Mouse (Mus musculus) kidney, adult 2 months (tissue): Measurements from ENCODE around the gene Apobec2. TPM values are rescaled to one million over a fixed set of nuclear protein-coding genes. Genes with fewer than 3 reads are reported as not detected.
A peak's percentile ranks its signal among the peaks of the same experiment; 100 is the strongest.

Source experiments
- DNase-seq: peaks from one replicate; pipeline ENCODE4 v3.0.0; 2021
- H3K27ac ChIP-seq: fragments of 200-500 bp; 2 replicates; pipeline ENCODE4 v1.5.1; 2012; ENCODE audit warnings: low read depth, low read length, control low read depth, inconsistent platforms; ENCODE audit not compliant: insufficient read depth
- H3K27me3 ChIP-seq: fragments of 200-500 bp; replicated peaks from 2 replicates; pipeline ENCODE4 v1.6.1; 2012; ENCODE audit warnings: mild to moderate bottlenecking, moderate library complexity, low read length, inconsistent platforms; ENCODE audit not compliant: control insufficient read depth, insufficient read depth
- H3K36me3 ChIP-seq: fragments of 200-500 bp; 2 replicates; pipeline ENCODE4 v1.6.1; 2012; ENCODE audit warnings: mild to moderate bottlenecking, moderate library complexity, low read length, inconsistent platforms; ENCODE audit not compliant: control insufficient read depth, insufficient read depth
- H3K4me1 ChIP-seq: fragments of 200-500 bp; 2 replicates; pipeline ENCODE4 v1.6.1; 2011; ENCODE audit warnings: low read length; ENCODE audit not compliant: control insufficient read depth, insufficient read depth
- H3K4me3 ChIP-seq: fragments of 200-500 bp; 2 replicates; pipeline ENCODE4 v1.5.1; 2011; ENCODE audit warnings: mild to moderate bottlenecking, low read depth, low read length, control low read depth; ENCODE audit not compliant: insufficient read depth
- CTCF ChIP-seq: fragments of 200-500 bp; conservative IDR thresholded peaks from 2 replicates; pipeline ENCODE4 v1.5.1; 2011; ENCODE audit warnings: low read depth, mild to moderate bottlenecking, control low read depth, low read length, moderate library complexity, mixed read lengths; ENCODE audit not compliant: insufficient read depth, insufficient read length
- POLR2A ChIP-seq: fragments of 200-500 bp; IDR thresholded peaks from one replicate; pipeline ENCODE4 v1.6.1; 2011; ENCODE audit warnings: low read depth, low read length, control low read depth
- WGBS: fragments of 180-500 bp; shearing (Covaris S2); methylation state at CpG from one replicate; pipeline ENCODE4 v1.1.7; 2018; 5-methylcytosine and 5-hydroxymethylcytosine counted together
- polyA plus RNA-seq: library from polyadenylated mRNA; depleted of rRNA; stranded (reverse); fragments of >200 nt; gene quantifications from 2 replicates; pipeline ENCODE4 v1.2.3, GENCODE M21; 2012

Apobec2 gene
- polyA plus RNA-seq, 1 experiment, result 6.0 TPM

DNA sequence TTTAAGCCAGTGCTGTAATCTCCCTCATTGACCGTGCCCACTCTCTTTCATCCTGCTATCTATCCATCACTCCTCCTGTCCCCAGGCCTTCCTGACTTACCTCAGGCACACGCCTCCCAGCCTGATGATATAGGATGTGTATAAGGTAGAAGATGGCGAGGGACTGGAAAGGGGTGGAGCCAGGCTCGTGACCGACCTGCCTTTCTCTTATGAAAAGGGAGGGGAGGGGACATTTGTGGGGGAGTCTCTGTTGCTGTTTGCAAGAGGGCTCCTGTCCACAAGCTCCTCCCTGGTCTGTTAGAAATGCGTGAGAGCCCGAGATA, 18.6 kb upstream of the Apobec2 start, which contains the start of gene Tspo2:
Gene Tspo2, minus strand, starts transcription at position 170 of the 323 bp plus-strand sequence.
- Histone ChIP-seq H3K4me3 (no peak within 1 kb of the TSS), H3K27ac (no peak within 1 kb of the TSS), H3K36me3 (no peaks in the 10 kb centered on the region), H3K27me3 (no peaks in the 10 kb centered on the region), H3K4me1 (no peaks in the 10 kb centered on the region)
- no peak for TF ChIP-seq POLR2A
- TF ChIP-seq CTCF, result no peak
- WGBS, result 66% methylated on average over 7 of the region's 7 CpGs
- DNase-seq, result no peak

DNA sequence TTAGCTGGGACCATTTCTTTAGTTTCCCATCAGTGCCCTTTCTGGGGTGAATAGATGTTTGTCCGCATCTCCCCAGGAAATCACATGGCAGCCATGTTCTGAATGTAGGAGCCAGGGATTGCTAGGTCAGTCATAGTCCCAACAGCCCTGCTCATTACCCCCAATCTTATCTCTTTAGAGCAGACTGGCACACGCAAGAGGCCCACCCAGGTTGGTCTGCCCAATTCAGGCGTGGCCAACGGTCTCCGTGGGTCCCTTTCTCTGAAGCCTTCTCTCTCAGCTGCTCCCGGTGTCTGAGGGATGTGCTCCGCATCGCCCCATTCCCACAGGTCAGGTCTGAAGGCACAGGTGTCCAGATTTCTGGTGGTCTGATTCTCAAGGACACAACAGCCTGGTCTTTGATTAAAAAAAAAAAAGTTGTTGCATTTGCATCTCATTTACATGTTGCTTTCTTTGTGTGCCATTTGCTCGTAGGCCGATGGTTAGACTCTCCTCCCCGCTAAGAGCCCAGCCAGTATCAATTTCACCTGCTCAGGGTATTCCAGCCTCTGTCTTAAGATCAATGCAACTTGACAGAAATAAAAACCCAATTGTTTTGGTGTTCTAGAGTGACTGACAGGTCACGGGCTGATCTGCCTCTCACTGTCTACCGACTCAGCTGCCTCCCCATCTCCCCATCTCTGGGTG, 18.1 kb upstream of the Apobec2 start:
- no peak for DNase-seq
- Histone ChIP-seq H3K27me3 (no peaks in the 10 kb centered on the region), H3K4me3 (no peak overlapping the region), H3K27ac (no peak overlapping the region), H3K4me1 (no peaks in the 10 kb centered on the region), H3K36me3 (no peaks in the 10 kb centered on the region)
- WGBS, result 89% methylated on average over 13 of the region's 13 CpGs
- TF ChIP-seq POLR2A (no peak), CTCF (no peak)

DNA sequence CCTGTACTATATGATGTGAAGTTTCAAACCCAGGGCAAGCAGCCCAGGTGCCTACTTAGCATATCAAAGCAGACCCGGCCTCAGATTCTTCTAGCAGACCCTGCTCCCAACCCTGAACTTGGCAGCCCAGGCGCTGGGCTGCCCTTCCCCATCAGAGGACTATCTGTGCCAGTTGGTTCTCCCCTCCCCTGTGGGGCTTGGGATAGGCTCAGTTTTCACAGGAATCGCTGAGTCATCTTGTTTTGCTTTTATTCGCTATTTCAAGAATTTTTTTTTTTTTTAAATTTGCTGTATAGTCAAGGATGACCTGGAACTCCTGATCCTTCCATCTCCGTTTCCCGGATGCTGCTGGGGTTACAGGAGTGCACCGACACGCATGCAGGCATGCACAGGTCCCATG, 14.9 kb upstream of the Apobec2 start:
- DNase-seq, result no peak
- TF ChIP-seq POLR2A, result no peak
- TF ChIP-seq CTCF, result no peak
- Histone ChIP-seq H3K4me1 (peaks cover 8% of the 10 kb centered on the region; the same call in 1 of the 2 replicates), H3K36me3 (no peaks in the 10 kb centered on the region), H3K27ac (no peak overlapping the region), H3K4me3 (no peak overlapping the region), H3K27me3 (no peaks in the 10 kb centered on the region)
- 62% methylated on average over 8 of the region's 8 CpGs for WGBS

DNA sequence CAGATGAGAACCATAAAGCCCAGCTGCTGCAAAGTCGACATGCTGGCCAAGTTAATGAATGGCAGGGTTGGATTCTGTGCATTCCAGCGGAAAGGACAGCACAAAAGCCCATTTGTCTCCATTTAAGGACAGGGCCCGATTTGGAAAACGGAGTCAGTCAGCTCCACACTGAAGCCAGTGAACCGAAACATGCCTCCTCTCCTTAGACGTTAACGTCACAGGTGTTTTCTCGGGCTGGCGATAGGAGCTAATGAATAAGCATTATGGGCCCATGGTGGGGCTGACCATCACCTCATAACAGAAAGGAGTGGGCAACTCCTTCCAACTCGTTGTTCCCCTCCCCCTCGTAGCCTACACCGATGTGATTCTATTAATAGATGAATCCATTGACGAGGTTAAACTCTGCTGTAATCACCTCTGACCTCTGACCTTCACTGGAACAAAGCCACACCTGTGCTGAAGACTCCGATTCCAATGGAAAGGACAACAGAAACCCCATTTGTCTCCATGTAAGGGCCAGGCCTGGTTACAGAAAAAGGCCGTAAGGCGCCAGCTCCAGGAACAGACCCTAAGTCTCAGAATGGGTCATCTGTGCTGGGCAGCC, 10.9 kb upstream of the Apobec2 start:
- Histone ChIP-seq H3K4me1 (peaks cover 8% of the 10 kb centered on the region; the same call in 1 of the 2 replicates), H3K36me3 (no peaks in the 10 kb centered on the region), H3K27ac (peak overlapping the region; percentile 37; the same call in 1 of the 2 replicates), H3K4me3 (no peak overlapping the region), H3K27me3 (no peaks in the 10 kb centered on the region)
- TF ChIP-seq POLR2A (no peak), CTCF (no peak)
- WGBS, result 37% methylated on average over 16 of the region's 16 CpGs
- DNase-seq, result peak; percentile 87

DNA sequence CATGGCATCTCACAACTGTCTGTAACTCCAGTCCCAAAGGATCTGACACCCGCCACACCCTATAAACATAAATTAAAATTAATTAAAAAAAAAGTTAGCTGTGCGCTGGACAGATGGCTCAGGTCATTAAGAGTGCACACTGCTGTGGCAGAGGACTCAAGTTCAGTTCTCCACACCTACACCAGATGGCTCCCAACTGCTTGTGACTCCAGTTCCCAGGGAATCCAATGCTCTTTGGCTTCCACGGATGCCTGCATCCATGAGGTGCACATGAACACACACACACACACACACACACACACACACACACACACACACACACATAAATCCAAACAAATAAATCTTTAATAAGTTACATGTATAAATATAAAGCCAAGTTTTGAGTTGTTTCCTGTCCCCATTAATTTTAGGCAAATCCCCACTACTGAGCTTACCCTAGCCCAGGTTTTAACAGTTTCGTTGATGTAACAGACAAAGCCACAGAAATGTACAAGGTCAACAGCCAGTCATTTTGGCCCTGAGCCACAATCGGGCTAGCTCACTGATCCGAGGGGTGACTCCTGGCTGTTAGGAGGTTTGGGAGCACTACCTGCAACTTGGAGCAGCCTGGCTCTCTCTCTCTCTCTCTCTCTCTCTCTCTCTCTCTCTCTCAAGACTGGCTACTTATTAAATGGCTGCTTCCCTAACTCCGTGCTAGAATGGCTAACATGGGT, 10.2 kb upstream of the Apobec2 start:
- Histone ChIP-seq H3K27ac (peak overlapping the region; percentile 37; the same call in 1 of the 2 replicates), H3K4me1 (peaks cover 8% of the 10 kb centered on the region; the same call in 1 of the 2 replicates), H3K36me3 (no peaks in the 10 kb centered on the region), H3K4me3 (no peak overlapping the region), H3K27me3 (no peaks in the 10 kb centered on the region)
- peak; percentile 85 for DNase-seq
- 33% methylated on average over 7 of the region's 7 CpGs for WGBS
- TF ChIP-seq POLR2A (no peak), CTCF (no peak; the same call in 1 of the 2 replicates)

DNA sequence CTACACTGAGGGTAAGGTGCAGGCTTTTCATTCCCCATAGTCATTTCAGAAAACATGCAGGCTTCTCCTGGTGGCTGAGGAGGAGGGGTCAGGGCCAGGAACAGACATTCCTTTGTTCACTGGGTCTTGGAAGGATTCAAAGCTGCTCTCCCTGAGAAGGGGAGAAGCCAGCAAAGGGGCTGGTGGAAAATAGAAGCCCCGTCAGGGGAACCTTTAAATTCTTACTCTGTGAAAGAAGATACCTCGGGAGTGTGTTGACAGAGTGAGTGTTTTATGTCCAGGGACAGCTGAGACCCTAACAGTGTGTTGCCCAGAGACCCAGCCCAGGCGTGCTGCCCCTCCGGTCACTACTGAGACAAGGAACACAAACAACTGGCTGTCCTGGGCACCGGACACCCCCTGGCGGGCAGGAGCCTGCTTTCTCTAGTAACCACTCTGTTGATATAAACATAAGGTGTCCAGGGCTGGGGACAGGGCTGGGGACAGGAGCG, 4.7 kb upstream of the Apobec2 start:
- Histone ChIP-seq H3K27ac (no peak overlapping the region), H3K36me3 (no peaks in the 10 kb centered on the region), H3K4me3 (no peak overlapping the region), H3K4me1 (no peaks in the 10 kb centered on the region), H3K27me3 (no peaks in the 10 kb centered on the region)
- TF ChIP-seq POLR2A (no peak), CTCF (no peak)
- DNase-seq, result no peak
- WGBS, result 50% methylated on average over 7 of the region's 7 CpGs

DNA sequence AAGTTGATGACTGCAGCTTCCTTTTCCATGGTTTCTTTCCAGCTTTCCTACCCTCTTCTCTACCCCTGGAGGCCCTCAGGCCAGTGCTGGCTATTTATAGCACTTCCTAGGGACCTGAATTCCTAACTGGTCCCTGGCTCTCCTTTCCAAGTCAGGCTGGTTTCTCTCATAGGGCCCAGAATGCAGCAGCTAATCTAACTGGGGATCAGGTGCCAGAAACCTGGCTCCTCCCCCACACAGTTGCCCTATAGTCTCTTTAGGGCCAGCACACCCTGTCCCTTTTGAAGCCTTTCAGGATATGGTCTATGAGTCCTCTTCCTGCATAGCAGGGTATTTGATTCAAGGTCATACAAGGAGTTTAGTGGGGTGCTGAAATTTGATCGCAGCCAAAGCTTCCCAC, 3.8 kb upstream of the Apobec2 start:
- Histone ChIP-seq H3K4me3 (no peak overlapping the region), H3K27ac (peak overlapping the region; percentile 24; the same call in 1 of the 2 replicates), H3K4me1 (no peaks in the 10 kb centered on the region), H3K27me3 (no peaks in the 10 kb centered on the region), H3K36me3 (no peaks in the 10 kb centered on the region)
- peak; percentile 40 for DNase-seq
- TF ChIP-seq POLR2A, result no peak
- no peak for TF ChIP-seq CTCF
- 44% methylated on average over 1 of the region's 1 CpGs for WGBS
